Mouse (Mus musculus) cortical plate, adult 2 months (tissue): ENCODE results near the gene Ajap1. TPM values are rescaled to one million over a fixed set of nuclear protein-coding genes. Genes with fewer than 3 reads are reported as not detected.
A peak's percentile ranks its signal among the peaks of the same experiment; 100 is the strongest.

ENCODE experiments used
- H3K27ac ChIP-seq: fragments of 200-500 bp; 2 replicates; pipeline ENCODE4 v1.5.1; 2012; ENCODE audit warnings: low read length, control low read depth, inconsistent platforms; ENCODE audit not compliant: insufficient read depth
- H3K4me1 ChIP-seq: fragments of 200-500 bp; 2 replicates; pipeline ENCODE4 v1.6.1; 2011; ENCODE audit warnings: low read length; ENCODE audit not compliant: control insufficient read depth, insufficient read depth
- H3K4me3 ChIP-seq: fragments of 200-500 bp; 2 replicates; pipeline ENCODE4 v1.5.1; 2011; ENCODE audit warnings: mild to moderate bottlenecking, low read length, control low read depth; ENCODE audit not compliant: insufficient read depth
- CTCF ChIP-seq: fragments of 200-500 bp; IDR thresholded peaks from 2 replicates; pipeline ENCODE4 v1.5.1; 2011; ENCODE audit warnings: mild to moderate bottlenecking, control low read depth, low read length; ENCODE audit not compliant: insufficient read depth; ENCODE audit errors: extremely low read depth
- POLR2A ChIP-seq: fragments of 200-500 bp; IDR thresholded peaks from 2 replicates; pipeline ENCODE4 v1.6.1; 2011; ENCODE audit warnings: mild to moderate bottlenecking, low read length, control low read depth; ENCODE audit not compliant: insufficient read depth; ENCODE audit errors: extremely low read depth
- polyA plus RNA-seq: library from polyadenylated mRNA; depleted of rRNA; stranded (reverse); fragments of >200 nt; gene quantifications from 2 replicates; pipeline ENCODE4 v1.2.3, GENCODE M21; 2012; rRNA removed

Ajap1 gene
- polyA plus RNA-seq = 29.2 and 30.2 TPM in 2 replicates

GRCm38 (mm10) chr4:153482459-153483338 is at the start of gene Ajap1:
Gene Ajap1 (minus strand): TSS chr4:153482811.
- Histone ChIP-seq H3K4me1 (no peaks in the 10 kb centered on the region), H3K27ac (peak within 1 kb of the TSS; percentile 91)
- TF ChIP-seq CTCF (no peak), POLR2A (no peak)

GRCm38 (mm10) chr4:153530536-153530935 is 47.9 kb upstream of the Ajap1 start:
- Histone ChIP-seq H3K27ac (no peak overlapping the region), H3K4me1 (no peaks in the 10 kb centered on the region), H3K4me3 (no peak overlapping the region)
- TF ChIP-seq POLR2A = no peak
- TF ChIP-seq CTCF = no peak

More at GRCm38 (mm10) chr4:153482459-153483338, at the start of gene Ajap1:
- peak within 1 kb of the TSS; percentile 59 for H3K4me3 ChIP-seq

GRCm38 (mm10) chr4:153521601-153522000 is 39.0 kb upstream of the Ajap1 start:
- Histone ChIP-seq H3K4me3 (no peak overlapping the region), H3K4me1 (no peaks in the 10 kb centered on the region), H3K27ac (no peak overlapping the region)
- TF ChIP-seq CTCF (no peak), POLR2A (no peak)

GRCm38 (mm10) chr4:153519888-153520287 is 37.3 kb upstream of the Ajap1 start:
- Histone ChIP-seq H3K27ac (no peak overlapping the region), H3K4me3 (no peak overlapping the region), H3K4me1 (no peaks in the 10 kb centered on the region)
- TF ChIP-seq CTCF (no peak), POLR2A (no peak)

- H3K4me1 ChIP-seq = no peaks in the 10 kb centered on the region
- no peak overlapping the region for H3K4me3 ChIP-seq
- H3K27ac ChIP-seq = no peak overlapping the region
- TF ChIP-seq CTCF (no peak), POLR2A (no peak)
Measured at GRCm38 (mm10) chr4:153519289-153519688, 36.7 kb upstream of the Ajap1 start.

- no peak overlapping the region for H3K27ac ChIP-seq
- no peak overlapping the region for H3K4me3 ChIP-seq
- TF ChIP-seq CTCF = no peak
- no peak for TF ChIP-seq POLR2A
- H3K4me1 ChIP-seq = no peaks in the 10 kb centered on the region
Measured at GRCm38 (mm10) chr4:153515786-153516185, 33.2 kb upstream of the Ajap1 start.

GRCm38 (mm10) chr4:153514071-153514470 is 31.5 kb upstream of the Ajap1 start:
- no peaks in the 10 kb centered on the region for H3K4me1 ChIP-seq
- H3K4me3 ChIP-seq = no peak overlapping the region
- TF ChIP-seq CTCF (no peak), POLR2A (no peak)
- no peak overlapping the region for H3K27ac ChIP-seq

- H3K4me1 ChIP-seq = no peaks in the 10 kb centered on the region
- H3K27ac ChIP-seq = no peak overlapping the region
- H3K4me3 ChIP-seq = no peak overlapping the region
- no peak for TF ChIP-seq CTCF
Measured at GRCm38 (mm10) chr4:153511530-153511929, 28.9 kb upstream of the Ajap1 start.

- no peak for TF ChIP-seq CTCF
- no peak for TF ChIP-seq POLR2A
Measured at GRCm38 (mm10) chr4:153501936-153502335, 19.3 kb upstream of the Ajap1 start.

GRCm38 (mm10) chr4:153492444-153492843 is 9.8 kb upstream of the Ajap1 start:
- no peaks in the 10 kb centered on the region for H3K4me1 ChIP-seq
- TF ChIP-seq CTCF = no peak
- no peak for TF ChIP-seq POLR2A
- no peak overlapping the region for H3K4me3 ChIP-seq
- H3K27ac ChIP-seq = no peak overlapping the region

More at GRCm38 (mm10) chr4:153501936-153502335, 19.3 kb upstream of the Ajap1 start:
- Histone ChIP-seq H3K4me3 (no peak overlapping the region), H3K4me1 (no peaks in the 10 kb centered on the region), H3K27ac (no peak overlapping the region)
